Mouse (Mus musculus) forelimb bud, embryonic 11.5 days (tissue): Measurements from ENCODE around the gene Cdc42ep1.

Source experiments
- DNase-seq: peaks from one replicate; pipeline ENCODE4 v3.0.0-alpha.2; 2012; ENCODE audit warnings: low read depth, low spot score

Gene Cdc42ep1

DNA sequence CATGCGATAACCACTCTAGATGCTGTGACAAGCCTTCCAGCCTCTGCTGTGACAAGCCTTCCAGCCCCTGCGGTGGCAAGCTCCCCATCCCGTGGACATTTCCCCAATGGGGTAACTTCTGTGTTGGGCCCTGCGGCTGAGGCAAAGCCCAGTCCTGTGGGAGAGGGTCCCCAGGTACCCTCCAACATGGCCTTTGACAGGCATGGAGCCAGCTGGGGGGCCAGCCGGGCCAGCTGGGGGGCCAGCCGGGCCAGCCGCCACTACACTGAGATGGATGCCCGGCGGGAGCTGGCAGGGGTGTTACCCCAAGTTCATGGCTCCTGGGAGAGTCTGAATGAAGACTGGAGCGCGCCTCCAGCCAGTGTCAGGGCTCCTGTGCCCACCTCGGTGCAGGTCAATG is 7.1 kb downstream of the Cdc42ep1 start:
- DNase-seq = no peak

DNA sequence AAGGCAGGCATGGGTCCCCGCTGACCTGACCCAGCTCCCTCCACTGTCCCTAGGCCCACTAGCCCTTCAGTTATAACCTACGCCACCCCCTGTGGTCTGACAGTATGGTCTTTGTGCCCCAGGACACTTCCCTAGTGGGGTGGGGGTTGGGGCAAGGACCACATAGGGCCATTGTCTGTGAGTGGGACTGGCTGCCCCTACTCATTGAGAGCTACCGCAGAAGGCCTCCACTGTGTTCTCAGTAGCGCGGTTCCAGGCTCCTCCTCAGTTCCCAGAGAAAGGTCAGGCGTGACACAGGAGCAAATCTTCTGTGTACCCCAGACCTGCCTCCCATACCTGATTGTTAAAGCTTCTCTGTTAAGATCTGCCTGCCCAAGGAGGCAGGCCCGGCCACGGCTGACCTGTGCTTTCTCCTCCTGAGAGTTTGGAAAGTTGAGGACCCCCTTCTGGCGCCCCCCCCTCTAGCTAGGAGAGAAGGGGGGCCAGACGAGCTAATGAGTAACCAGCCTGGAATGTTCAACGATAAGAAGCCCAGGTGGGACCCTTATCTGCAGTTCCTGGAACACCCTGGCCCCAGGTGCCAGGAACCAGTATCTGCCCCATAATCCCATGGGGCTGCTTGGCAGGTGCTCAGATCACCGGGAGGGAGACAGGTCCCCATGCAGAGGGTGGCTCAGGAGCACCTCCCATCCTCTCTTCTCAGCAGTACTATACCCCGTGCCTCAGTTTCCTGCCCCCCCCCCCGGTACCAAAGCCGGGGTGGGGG is 7.8 kb downstream of the Cdc42ep1 start:
- no peak for DNase-seq

DNA sequence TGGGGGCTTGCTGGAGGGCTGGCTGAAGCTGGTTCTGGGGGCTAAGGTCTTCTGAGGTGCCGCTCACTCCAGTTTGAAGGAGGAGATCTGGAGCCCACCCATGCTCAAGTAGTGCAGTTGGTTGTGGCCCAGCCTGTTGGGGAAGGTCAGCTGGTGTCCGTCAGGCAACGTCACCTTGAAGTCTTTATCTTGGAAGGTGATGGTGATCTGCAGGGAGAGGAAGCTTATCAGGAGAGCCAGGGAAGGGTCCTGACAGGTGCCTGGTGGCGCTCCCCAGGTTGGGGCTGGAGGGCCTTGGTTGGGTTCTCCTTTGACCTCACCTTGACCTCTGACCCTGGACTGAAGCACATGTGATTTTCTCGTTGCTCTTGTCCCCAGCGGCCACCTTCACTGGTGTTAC is 8.5 kb downstream of the Cdc42ep1 start:
- DNase-seq = no peak

DNA sequence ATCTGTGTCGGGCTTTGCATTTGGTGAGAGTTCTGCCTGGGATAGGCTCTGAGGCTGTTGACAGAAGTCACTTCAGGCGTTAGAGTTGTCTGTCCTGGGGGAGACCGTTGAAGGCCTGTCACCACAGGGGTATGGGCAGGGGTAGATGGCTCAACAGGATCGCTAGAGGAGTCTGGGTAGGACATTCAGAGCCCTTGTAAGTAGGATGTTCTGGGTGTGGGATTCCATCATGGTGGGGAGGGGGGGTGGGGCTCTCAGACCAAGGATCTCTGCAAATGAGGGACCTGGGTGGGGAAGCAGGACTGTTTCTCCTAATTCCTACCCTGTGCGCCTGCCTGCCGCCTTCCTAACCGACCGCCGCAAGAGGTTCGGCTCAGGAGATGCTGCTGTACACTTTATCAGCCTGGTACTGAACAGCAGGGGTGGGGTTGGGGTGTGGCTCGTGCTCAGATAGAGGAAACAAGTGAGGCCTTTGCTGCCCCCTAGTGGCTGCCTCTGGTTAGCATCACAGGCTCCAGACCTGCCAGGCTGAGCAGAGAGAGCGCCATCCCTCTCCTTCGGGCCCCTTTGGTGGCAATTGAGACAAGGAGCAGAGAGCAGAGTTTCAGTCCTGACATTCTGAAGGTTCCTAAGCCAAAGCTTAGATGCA is 9.2 kb downstream of the Cdc42ep1 start:
- DNase-seq = peak; percentile 90

DNA sequence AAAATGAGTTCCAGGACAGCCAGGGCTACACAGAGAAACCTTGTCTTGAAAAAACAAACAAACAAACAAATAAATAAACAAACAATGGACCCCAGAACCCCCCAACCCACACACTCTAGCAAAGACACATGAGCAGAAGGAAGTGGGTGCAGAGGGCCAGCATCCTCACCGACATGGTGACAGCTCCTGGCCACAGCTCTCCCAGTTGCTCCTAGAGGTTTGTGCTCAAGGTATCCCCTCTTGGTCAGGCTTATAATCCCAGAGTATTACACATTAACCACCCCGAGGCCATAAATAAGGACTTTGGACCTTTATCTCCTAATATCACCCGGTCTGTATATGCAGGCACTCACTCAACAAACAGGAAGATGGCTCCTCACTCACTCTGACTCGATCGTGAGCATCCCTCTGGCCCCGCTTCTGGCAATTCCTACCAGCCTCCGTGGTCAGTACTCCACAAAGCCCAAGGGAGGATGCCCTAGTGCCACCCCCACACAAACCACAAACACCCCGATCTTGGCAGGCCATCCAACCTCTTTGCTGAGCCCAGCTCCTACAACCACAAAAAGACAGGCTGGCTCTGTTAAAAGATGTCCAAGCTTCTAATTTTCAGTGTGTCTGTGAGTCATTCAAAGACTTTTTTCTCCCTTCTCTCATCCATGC is 13.0 kb downstream of the Cdc42ep1 start, which contains the start of gene Lgals2:
Gene Lgals2 (minus strand): TSS at position 227 of the 663 bp plus-strand sequence.
- no peak for DNase-seq

DNA sequence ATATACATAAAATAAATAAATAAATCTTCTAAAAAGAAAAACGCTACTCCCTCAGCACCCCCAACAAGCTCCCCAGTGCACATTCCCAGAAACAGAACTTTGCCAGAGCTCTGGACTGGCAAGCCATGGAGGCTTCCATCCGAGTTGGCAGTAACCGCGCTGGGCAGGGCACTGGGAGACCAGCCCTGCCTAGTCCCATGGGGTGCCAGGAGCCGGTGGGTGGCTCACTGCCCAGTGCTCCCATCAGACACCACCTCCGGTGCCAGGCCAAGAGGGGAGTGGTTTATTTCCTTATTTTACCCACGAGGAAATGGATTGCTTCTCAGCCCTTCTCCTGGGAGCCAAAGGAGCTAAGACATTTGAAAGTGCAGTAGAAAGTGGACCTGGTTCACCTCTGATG is 14.6 kb downstream of the Cdc42ep1 start:
- DNase-seq = no peak

DNA sequence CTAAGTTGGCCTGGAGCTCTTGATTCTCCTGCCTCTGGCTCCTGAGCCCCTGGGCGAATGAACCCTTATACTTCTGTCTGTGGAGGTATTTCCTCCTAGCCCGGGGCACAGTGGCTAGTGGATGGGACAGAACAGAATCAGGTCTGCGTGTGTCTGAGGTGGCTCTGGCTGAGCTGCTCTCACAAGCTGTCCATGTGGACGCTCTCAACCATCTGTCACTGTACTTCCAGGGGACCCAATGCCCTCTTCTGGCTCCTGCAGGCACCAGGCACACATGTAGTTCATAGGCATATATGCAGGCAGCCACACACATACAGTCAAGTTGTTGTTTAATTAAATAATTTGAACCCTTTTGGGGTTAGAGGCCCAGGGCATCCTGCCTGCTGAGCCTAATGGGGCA is 16.9 kb downstream of the Cdc42ep1 start:
- DNase-seq = no peak

DNA sequence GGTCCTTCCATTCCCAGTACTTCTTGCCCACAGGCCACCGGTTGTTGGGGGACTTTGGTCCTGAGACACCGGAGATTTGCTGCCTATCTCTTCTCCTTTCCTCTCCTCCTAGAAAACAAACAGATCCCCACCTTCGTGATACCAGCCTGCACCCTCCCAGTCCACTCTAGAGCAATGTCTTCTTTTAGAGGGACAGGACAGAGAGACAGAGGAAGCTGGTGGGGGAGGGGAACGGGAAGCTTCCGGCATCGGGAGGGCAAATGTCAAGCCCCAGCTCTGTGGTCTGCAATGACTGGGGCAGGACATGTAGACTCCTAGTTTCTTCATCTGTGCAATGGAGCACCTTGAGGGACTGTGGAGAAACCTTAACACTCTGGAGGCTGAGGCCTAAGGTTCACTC is 17.3 kb downstream of the Cdc42ep1 start:
- no peak for DNase-seq

DNA sequence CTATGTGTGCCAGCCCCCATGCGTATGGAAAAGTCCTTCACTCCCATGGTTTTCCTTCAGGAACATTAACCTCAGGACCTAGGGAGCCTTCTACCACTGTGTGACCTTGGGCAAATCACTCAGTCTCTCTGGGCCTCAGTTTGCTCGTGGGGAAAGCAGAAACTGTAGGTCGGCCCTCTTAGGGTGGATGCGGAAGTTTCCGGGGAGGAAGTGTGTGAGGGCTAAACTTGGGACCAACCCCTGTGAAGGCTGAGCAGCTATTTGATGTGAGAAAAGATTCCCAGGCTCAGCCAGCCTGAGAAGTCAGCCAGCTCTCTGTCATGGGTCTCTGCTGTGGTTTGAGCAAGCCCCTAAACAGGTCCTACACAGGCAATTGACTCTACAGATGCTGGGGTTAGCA is 19.9 kb downstream of the Cdc42ep1 start:
- DNase-seq = no peak

DNA sequence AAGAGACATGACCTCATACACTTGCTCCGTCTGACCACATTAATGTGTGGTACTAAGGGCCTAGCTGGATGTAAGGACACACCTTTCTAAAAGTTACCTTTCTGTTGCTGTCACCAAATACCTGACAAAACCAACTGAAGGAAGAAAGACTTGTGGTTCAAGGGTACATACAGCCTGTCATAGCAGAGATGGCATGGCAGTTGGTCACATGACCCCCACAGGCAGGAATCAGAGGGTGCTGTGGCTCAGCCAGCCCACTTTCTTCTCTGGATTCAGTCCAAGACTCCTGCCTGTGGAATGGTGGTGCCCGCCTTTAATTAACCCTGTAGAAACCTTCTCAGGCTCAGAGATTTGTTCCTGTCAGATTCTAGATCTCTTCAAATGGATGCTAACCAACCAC is 20.7 kb downstream of the Cdc42ep1 start:
- DNase-seq = no peak

DNA sequence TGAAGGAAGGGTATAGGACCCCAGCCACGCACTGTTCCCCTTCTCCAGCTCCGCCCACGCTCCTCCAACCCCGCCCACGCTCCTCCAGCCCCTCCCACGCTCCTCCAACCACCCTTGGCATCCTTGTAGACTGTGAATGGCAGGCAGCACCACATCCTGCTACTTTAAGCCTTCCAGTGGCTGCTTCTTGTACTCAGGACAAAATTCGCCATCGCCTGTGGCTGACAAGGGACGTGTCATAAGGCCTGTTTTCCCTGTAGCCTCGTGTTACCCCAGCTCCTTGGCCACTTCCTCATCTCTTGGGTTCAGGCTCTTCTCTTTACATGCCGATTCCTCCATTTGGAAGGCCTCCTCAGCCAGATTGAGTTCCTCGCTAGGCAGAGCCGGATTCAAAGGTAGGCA is 21.4 kb downstream of the Cdc42ep1 start:
- no peak for DNase-seq

DNA sequence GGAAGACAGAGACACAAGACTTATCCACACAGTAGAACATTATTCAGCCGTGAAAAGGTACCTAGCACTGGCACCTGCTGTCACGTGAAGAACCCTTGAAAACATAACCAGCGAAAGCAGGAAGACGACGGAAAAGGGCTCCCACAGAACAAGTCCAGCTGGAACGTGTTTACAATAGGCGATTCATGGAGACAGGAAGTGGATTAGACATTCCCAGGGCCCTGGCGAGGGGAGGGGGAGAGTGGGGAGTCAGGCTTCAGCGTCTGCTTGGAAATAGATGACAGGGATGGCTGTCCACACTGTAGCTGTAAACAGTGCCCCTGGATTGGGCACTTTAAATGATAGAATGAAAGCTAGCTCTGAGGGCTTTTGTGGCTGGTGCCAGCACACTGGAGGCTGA is 26.0 kb downstream of the Cdc42ep1 start:
- peak; percentile 54 for DNase-seq

DNA sequence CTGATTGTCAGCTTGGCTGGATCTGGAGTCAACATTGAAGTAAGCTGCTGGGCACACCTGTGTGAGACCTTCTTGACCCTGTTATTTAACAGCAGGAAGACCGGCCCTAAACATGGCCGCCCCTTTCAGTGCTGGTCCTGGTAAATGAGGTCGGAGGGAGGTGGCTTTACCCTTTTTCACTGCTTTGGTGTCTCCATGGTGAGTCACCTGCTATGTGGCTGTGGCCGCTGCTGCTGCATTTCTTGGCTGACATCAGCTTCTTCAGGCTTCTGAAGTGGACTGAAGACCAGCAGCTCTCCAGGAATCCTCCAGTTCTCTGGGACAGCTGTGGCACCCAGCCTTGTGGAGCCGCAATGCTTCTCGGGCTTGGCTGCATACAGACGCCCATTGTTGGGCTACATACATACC is 26.4 kb downstream of the Cdc42ep1 start:
- DNase-seq = no peak

DNA sequence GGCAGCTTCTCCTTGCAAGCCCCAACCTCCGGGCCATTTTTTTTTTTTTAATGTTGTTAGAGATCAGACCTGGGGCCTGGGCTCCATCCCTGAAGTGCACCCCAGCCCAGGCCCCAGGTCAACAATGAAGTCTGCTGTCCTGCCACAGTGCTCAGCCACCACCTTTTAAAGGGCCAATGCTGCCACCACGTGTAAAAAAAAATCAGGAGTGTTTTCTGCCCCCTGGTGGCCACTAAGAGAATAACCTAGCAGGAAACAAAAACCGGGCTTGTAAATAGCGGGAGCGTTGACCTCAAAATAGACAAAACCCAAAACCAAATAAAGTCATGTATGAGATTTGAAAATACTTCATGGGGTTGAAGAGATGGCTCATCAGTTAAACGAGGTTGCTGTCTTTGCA is 27.4 kb downstream of the Cdc42ep1 start:
- peak; percentile 70 for DNase-seq

DNA sequence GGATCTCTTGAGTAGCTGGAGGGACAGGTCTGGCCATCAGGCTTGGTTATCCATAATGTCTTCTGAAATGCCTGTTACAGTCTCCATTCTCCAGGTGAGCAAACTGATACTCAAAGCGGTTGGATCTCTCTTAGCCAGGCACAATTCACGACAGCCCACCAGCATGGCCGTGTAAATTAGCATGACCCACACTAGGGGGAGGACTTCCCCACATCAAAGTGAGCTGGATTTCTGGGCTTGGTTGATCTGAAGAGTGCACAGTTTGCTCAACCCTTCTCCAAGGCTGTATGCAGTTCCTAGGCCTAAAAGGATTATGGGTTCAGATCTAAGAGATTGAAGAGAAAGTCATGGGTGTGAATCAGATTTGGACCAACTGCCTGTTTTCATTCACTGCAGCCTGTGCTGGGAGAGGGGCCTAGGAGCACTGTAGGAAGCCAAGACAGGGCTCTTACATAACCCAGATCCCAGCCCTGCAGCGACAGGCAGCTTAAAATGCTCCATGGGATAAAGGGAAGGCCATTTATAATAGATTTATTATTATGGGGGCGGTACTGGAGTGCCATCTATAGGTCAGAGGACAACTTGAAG is 29.7 kb downstream of the Cdc42ep1 start:
- no peak for DNase-seq

DNA sequence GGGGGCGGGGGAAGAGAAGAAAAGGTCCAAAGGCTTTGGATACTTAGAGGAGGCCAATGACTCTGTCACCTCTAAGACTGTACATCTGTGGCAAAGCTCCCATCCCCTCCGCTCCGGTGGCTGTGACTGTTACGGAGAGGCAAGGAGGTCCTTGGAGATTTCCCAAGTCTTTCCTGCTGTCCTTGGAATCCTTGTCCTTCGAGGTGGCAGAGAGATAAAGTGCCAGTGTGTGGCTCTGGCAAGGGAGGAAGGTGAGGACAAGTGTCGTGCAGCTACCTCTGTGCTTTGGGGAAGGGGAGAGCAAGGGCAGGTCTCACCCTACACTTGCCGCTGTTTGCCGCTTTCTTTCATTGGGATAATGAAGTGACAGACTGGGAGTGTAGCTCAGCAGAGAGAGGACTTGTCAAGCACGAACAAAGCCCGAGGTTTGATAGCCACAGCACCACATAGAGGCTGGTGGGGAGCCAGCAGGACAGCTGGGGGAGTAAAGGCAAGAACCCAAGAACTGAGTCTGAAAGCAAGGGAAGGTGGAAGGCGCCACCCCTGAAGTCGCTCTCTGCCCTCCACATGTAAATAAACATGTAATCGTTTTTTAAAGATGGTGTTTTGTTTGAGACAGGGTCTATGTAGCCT is 31.5 kb downstream of the Cdc42ep1 start:
- DNase-seq = no peak

DNA sequence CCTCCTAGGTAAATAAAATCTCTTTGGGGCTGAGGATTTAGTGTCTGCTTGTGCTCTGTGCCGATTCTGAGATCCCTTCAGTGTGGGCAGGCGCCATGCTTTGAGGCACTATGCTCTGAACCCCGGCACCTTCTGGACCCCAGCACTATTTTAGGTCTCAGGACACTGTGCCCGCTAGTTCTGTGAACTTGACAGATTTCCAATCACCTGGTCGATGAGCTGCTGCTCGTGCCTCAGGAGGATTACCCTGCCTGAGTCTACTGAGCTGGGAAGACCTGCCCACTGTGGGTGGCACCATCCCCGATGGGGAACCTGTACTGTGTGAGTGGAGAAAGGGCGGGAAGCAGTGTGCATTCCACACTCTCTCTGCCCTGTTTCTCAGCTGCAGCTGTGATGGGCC is 32.6 kb downstream of the Cdc42ep1 start:
- DNase-seq = no peak

DNA sequence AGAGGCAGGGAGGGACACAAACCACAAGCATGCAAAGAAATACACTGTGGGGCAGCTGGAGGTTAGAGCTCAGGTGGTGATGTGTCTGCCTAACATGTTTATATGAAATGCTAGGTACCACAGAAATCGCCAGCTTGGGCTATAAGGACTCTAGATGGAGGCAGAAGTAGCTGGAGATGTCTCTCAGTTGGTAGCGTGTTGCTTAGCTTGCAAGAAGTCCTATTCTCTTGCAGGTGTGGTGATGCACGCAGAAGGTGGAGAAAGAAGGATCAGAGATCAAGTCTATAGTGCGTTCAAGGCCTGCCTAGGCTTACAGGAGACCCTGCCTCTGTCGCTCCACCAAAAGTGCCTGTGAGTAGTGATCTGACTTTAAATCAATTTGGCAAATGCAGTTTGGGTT is 33.1 kb downstream of the Cdc42ep1 start:
- DNase-seq = no peak

DNA sequence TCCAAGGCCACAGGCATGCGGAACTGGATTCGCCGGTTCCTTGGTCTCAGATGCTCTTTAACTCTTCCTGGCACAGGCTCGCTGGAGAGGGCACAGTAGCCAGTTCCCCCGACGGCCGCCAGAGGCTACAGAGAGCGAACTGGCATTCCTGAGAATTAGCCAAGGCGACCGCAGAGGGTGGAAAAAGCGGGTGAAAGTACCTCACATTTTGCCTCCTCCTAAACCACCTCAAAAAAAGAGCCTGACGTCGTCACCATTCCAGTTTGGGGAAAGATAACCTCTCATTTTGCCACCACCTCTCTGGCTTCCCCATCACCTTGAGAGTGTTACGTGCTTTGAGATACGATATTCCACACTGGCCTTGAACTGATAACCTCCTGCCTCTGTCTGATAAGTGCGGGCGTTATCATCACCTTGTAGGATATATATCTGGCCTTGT is 33.9 kb downstream of the Cdc42ep1 start:
- peak; percentile 87 for DNase-seq

DNA sequence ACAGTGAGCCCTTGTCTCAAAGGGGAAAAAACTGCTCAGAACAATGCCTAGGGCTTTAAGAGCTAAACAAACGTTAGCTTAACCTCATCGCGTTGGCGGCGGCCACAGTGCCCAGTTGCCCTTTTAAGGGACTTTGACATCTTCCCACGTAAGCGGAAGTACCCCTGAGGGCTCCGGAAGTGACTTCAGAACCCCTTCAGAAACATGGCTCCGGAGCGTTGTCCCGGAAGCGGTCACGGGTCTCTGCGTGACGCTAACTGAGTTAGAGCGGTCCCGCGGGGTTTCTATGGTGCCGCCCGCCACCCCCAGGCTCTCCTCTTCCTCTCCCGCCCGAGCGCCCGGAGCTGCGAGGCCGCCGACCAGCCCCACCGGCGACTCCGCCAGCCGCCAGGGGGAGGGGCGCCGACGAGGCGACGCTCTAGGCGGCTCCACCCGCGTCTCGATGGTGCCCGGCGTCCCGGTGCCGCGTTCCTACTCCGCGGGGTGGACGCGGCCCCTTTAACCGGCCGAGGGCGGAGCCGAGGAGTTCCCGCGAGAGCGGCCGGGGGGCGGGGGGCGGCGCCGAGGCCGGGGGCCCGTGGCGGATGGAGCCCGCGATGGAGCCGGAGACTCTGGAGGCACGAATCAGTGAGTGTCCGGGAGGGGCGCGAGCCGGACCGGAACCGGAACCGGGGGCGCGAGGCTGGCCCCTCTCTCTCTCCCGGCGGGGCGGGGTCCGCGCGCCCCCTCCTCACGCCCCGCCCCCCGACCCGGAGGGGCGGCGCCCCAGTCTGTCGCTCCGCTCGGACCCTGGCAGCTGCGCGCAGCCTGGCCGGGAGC is 34.8 kb downstream of the Cdc42ep1 start, which contains the start of gene Gga1:
Gene Gga1 (plus strand): TSS at position 200 of the 819 bp plus-strand sequence.
- peak; percentile 98 for DNase-seq
